Mouse (Mus musculus) right cerebral cortex, postnatal 14 days (tissue): ENCODE results near the gene Ndufs7.
"Not testable (repeated sequence)": the region's sequence is repeated elsewhere in the genome, so short reads cannot be mapped to it uniquely, and the experiment has no call there.

Source experiments
- DNase-seq: peaks from one replicate; pipeline ENCODE4 v3.0.0; 2022

Ndufs7 gene

GRCm38 (mm10) chr10:80248971-80249640 lies at the start of gene Ndufs7:
Gene Ndufs7 (plus strand): TSS chr10:80249121.
- DNase-seq, result peak; percentile 91

- peak; percentile 70 for DNase-seq
Observed at GRCm38 (mm10) chr10:80199440-80200008, 49.4 kb upstream of the Ndufs7 start.

- DNase-seq, result no peak
Observed at GRCm38 (mm10) chr10:80200485-80200884, 48.4 kb upstream of the Ndufs7 start.

GRCm38 (mm10) chr10:80204055-80204454 lies 44.9 kb upstream of the Ndufs7 start:
- DNase-seq, result no peak

- no peak for DNase-seq
Observed at GRCm38 (mm10) chr10:80207201-80207600, 41.7 kb upstream of the Ndufs7 start.

GRCm38 (mm10) chr10:80207676-80208075 lies 41.2 kb upstream of the Ndufs7 start:
- no peak for DNase-seq

GRCm38 (mm10) chr10:80208248-80208647 lies 40.7 kb upstream of the Ndufs7 start:
- no peak for DNase-seq

GRCm38 (mm10) chr10:80208841-80209371 lies 40.0 kb upstream of the Ndufs7 start:
- DNase-seq, result peak; percentile 48

- not testable (repeated sequence) for DNase-seq
Observed at GRCm38 (mm10) chr10:80211547-80212103, 37.3 kb upstream of the Ndufs7 start.

GRCm38 (mm10) chr10:80215048-80215772 lies 33.7 kb upstream of the Ndufs7 start:
- no peak for DNase-seq

GRCm38 (mm10) chr10:80220676-80221075 lies 28.2 kb upstream of the Ndufs7 start:
- no peak for DNase-seq

GRCm38 (mm10) chr10:80223137-80223536 lies 25.8 kb upstream of the Ndufs7 start:
- not testable (repeated sequence) for DNase-seq

- DNase-seq, result no peak
Observed at GRCm38 (mm10) chr10:80226071-80226415, 22.9 kb upstream of the Ndufs7 start.

GRCm38 (mm10) chr10:80226416-80227165 lies 22.3 kb upstream of the Ndufs7 start, which contains the start of gene Mum1:
Gene Mum1 (plus strand): TSS chr10:80226434.
- DNase-seq, result peak; percentile 98

- no peak for DNase-seq
Observed at GRCm38 (mm10) chr10:80227166-80227539, 21.8 kb upstream of the Ndufs7 start.

- DNase-seq, result no peak
Observed at GRCm38 (mm10) chr10:80227877-80228775, 20.8 kb upstream of the Ndufs7 start.

- no peak for DNase-seq
Observed at GRCm38 (mm10) chr10:80236145-80236825, 12.6 kb upstream of the Ndufs7 start.

- DNase-seq, result no peak
Observed at GRCm38 (mm10) chr10:80237020-80237419, 11.9 kb upstream of the Ndufs7 start.

GRCm38 (mm10) chr10:80238306-80238705 lies 10.6 kb upstream of the Ndufs7 start:
- DNase-seq, result no peak

GRCm38 (mm10) chr10:80239791-80240190 lies 9.1 kb upstream of the Ndufs7 start:
- DNase-seq, result no peak

- no peak for DNase-seq
Observed at GRCm38 (mm10) chr10:80242088-80242487, 6.8 kb upstream of the Ndufs7 start.
